Mouse (Mus musculus): ENCODE data around the gene Snapc3. TPM values are rescaled to one million over a fixed set of nuclear protein-coding genes. Genes with fewer than 3 reads are reported as not detected.

Snapc3 gene
- polyA plus RNA-seq, 1 experiment from 2014 or later, result 54.1 TPM

GRCm38 (mm10) chr4:83428845-83429244 is 11.3 kb downstream of the Snapc3 start:
- H3K27ac ChIP-seq (ENCODE audit: low read depth, low read length), result no peak overlapping the region
- no peaks in the 10 kb centered on the region for H3K27me3 ChIP-seq (replicated peaks; ENCODE audit: control insufficient read depth, insufficient read depth, low read length)
- ATAC-seq, result no peak
- peaks cover 18% of the 10 kb centered on the region for H3K36me3 ChIP-seq (ENCODE audit: control insufficient read depth, insufficient read depth, low read length)
- no peak overlapping the region for H3K4me2 ChIP-seq (ENCODE audit: low read length)
- no peaks in the 10 kb centered on the region for H3K9me3 ChIP-seq (ENCODE audit: control insufficient read depth, low read length)
- WGBS, result 94% methylated on average over 4 of the region's 4 CpGs
- H3K4me3 ChIP-seq (ENCODE audit: low read length), result no peak overlapping the region
- H3K4me1 ChIP-seq (ENCODE audit: control insufficient read depth, insufficient read depth, low read depth, low read length), result no peaks in the 10 kb centered on the region
- no peak overlapping the region for H3K9ac ChIP-seq (ENCODE audit: low read depth, low read length)

- no peaks in the 10 kb centered on the region for H3K9me3 ChIP-seq (ENCODE audit: control insufficient read depth, low read length)
- no peak overlapping the region for H3K4me2 ChIP-seq (ENCODE audit: low read length)
- no peaks in the 10 kb centered on the region for H3K4me1 ChIP-seq (ENCODE audit: control insufficient read depth, insufficient read depth, low read depth, low read length)
- H3K27ac ChIP-seq (ENCODE audit: low read depth, low read length), result no peak overlapping the region
- ATAC-seq, result no peak
- WGBS, result 87% methylated on average over 7 of the region's 7 CpGs
- H3K4me3 ChIP-seq (ENCODE audit: low read length), result no peak overlapping the region
- H3K27me3 ChIP-seq (replicated peaks; ENCODE audit: control insufficient read depth, insufficient read depth, low read length), result no peaks in the 10 kb centered on the region
- peaks cover 24% of the 10 kb centered on the region for H3K36me3 ChIP-seq (ENCODE audit: control insufficient read depth, insufficient read depth, low read length)
- no peak overlapping the region for H3K9ac ChIP-seq (ENCODE audit: low read depth, low read length)
These were observed 14.4 kb downstream of the Snapc3 start for GRCm38 (mm10) chr4:83431950-83432349.

GRCm38 (mm10) chr4:83432901-83433300 is 15.4 kb downstream of the Snapc3 start:
- H3K27ac ChIP-seq (ENCODE audit: low read depth, low read length), result no peak overlapping the region
- no peak overlapping the region for H3K4me3 ChIP-seq (ENCODE audit: low read length)
- no peak for ATAC-seq
- no peak overlapping the region for H3K4me2 ChIP-seq (ENCODE audit: low read length)
- H3K9ac ChIP-seq (ENCODE audit: low read depth, low read length), result no peak overlapping the region
- H3K9me3 ChIP-seq (ENCODE audit: control insufficient read depth, low read length), result no peaks in the 10 kb centered on the region
- H3K36me3 ChIP-seq (ENCODE audit: control insufficient read depth, insufficient read depth, low read length), result peaks cover 29% of the 10 kb centered on the region
- over 99% methylated on average over 6 of the region's 6 CpGs for WGBS
- H3K4me1 ChIP-seq (ENCODE audit: control insufficient read depth, insufficient read depth, low read depth, low read length), result no peaks in the 10 kb centered on the region
- no peaks in the 10 kb centered on the region for H3K27me3 ChIP-seq (replicated peaks; ENCODE audit: control insufficient read depth, insufficient read depth, low read length)

GRCm38 (mm10) chr4:83436375-83436774 is 18.9 kb downstream of the Snapc3 start:
- Histone ChIP-seq H3K27me3 (replicated peaks; ENCODE audit: control insufficient read depth, insufficient read depth, low read length) (no peaks in the 10 kb centered on the region), H3K9ac (ENCODE audit: low read depth, low read length) (no peak overlapping the region), H3K36me3 (ENCODE audit: control insufficient read depth, insufficient read depth, low read length) (peaks cover 19% of the 10 kb centered on the region), H3K4me2 (ENCODE audit: low read length) (no peak overlapping the region), H3K4me3 (ENCODE audit: low read length) (no peak overlapping the region), H3K4me1 (ENCODE audit: control insufficient read depth, insufficient read depth, low read depth, low read length) (no peaks in the 10 kb centered on the region), H3K27ac (ENCODE audit: low read depth, low read length) (no peak overlapping the region), H3K9me3 (ENCODE audit: control insufficient read depth, low read length) (no peaks in the 10 kb centered on the region)
- no peak for ATAC-seq
- WGBS, result 95% methylated on average over 8 of the region's 8 CpGs

GRCm38 (mm10) chr4:83438116-83438515 is 20.6 kb downstream of the Snapc3 start:
- Histone ChIP-seq H3K27ac (ENCODE audit: low read depth, low read length) (no peak overlapping the region), H3K4me2 (ENCODE audit: low read length) (no peak overlapping the region), H3K4me3 (ENCODE audit: low read length) (no peak overlapping the region), H3K27me3 (replicated peaks; ENCODE audit: control insufficient read depth, insufficient read depth, low read length) (no peaks in the 10 kb centered on the region), H3K9me3 (ENCODE audit: control insufficient read depth, low read length) (no peaks in the 10 kb centered on the region), H3K4me1 (ENCODE audit: control insufficient read depth, insufficient read depth, low read depth, low read length) (no peaks in the 10 kb centered on the region), H3K36me3 (ENCODE audit: control insufficient read depth, insufficient read depth, low read length) (peaks cover 26% of the 10 kb centered on the region), H3K9ac (ENCODE audit: low read depth, low read length) (no peak overlapping the region)
- ATAC-seq, result no peak

- Histone ChIP-seq H3K9me3 (ENCODE audit: control insufficient read depth, low read length) (no peaks in the 10 kb centered on the region), H3K4me1 (ENCODE audit: control insufficient read depth, insufficient read depth, low read depth, low read length) (no peaks in the 10 kb centered on the region), H3K27ac (ENCODE audit: low read depth, low read length) (no peak overlapping the region), H3K4me3 (ENCODE audit: low read length) (no peak overlapping the region), H3K27me3 (replicated peaks; ENCODE audit: control insufficient read depth, insufficient read depth, low read length) (no peaks in the 10 kb centered on the region), H3K9ac (ENCODE audit: low read depth, low read length) (no peak overlapping the region), H3K36me3 (ENCODE audit: control insufficient read depth, insufficient read depth, low read length) (peaks cover 26% of the 10 kb centered on the region), H3K4me2 (ENCODE audit: low read length) (no peak overlapping the region)
- no peak for ATAC-seq
- WGBS, result 46% methylated on average over 5 of the region's 5 CpGs
These were observed 21.5 kb downstream of the Snapc3 start for GRCm38 (mm10) chr4:83439045-83439444.

GRCm38 (mm10) chr4:83441050-83441449 is 23.5 kb downstream of the Snapc3 start:
- no peak for ATAC-seq
- Histone ChIP-seq H3K9me3 (ENCODE audit: control insufficient read depth, low read length) (no peaks in the 10 kb centered on the region), H3K9ac (ENCODE audit: low read depth, low read length) (no peak overlapping the region), H3K27me3 (replicated peaks; ENCODE audit: control insufficient read depth, insufficient read depth, low read length) (no peaks in the 10 kb centered on the region), H3K36me3 (ENCODE audit: control insufficient read depth, insufficient read depth, low read length) (peaks cover 20% of the 10 kb centered on the region), H3K4me3 (ENCODE audit: low read length) (no peak overlapping the region), H3K27ac (ENCODE audit: low read depth, low read length) (no peak overlapping the region), H3K4me2 (ENCODE audit: low read length) (no peak overlapping the region), H3K4me1 (ENCODE audit: control insufficient read depth, insufficient read depth, low read depth, low read length) (no peaks in the 10 kb centered on the region)
- WGBS, result 85% methylated on average over 4 of the region's 4 CpGs

- Histone ChIP-seq H3K36me3 (ENCODE audit: control insufficient read depth, insufficient read depth, low read length) (peaks cover 39% of the 10 kb centered on the region), H3K27ac (ENCODE audit: low read depth, low read length) (no peak overlapping the region), H3K27me3 (replicated peaks; ENCODE audit: control insufficient read depth, insufficient read depth, low read length) (no peaks in the 10 kb centered on the region), H3K4me2 (ENCODE audit: low read length) (no peak overlapping the region), H3K9ac (ENCODE audit: low read depth, low read length) (no peak overlapping the region), H3K4me3 (ENCODE audit: low read length) (no peak overlapping the region), H3K4me1 (ENCODE audit: control insufficient read depth, insufficient read depth, low read depth, low read length) (no peaks in the 10 kb centered on the region), H3K9me3 (ENCODE audit: control insufficient read depth, low read length) (no peaks in the 10 kb centered on the region)
- ATAC-seq, result no peak
- 85% methylated on average over 4 of the region's 4 CpGs for WGBS
These were observed 33.3 kb downstream of the Snapc3 start for GRCm38 (mm10) chr4:83450785-83451184.

GRCm38 (mm10) chr4:83460106-83460505 is 42.6 kb downstream of the Snapc3 start:
- ATAC-seq, result no peak
- no peaks in the 10 kb centered on the region for H3K4me1 ChIP-seq (ENCODE audit: control insufficient read depth, insufficient read depth, low read depth, low read length)
- WGBS, result 92% methylated on average over 5 of the region's 5 CpGs
- H3K4me2 ChIP-seq (ENCODE audit: low read length), result no peak overlapping the region
- H3K36me3 ChIP-seq (ENCODE audit: control insufficient read depth, insufficient read depth, low read length), result peaks cover 32% of the 10 kb centered on the region
- no peak overlapping the region for H3K27ac ChIP-seq (ENCODE audit: low read depth, low read length)
- no peaks in the 10 kb centered on the region for H3K9me3 ChIP-seq (ENCODE audit: control insufficient read depth, low read length)
- no peaks in the 10 kb centered on the region for H3K27me3 ChIP-seq (replicated peaks; ENCODE audit: control insufficient read depth, insufficient read depth, low read length)
- H3K4me3 ChIP-seq (ENCODE audit: low read length), result no peak overlapping the region
- H3K9ac ChIP-seq (ENCODE audit: low read depth, low read length), result no peak overlapping the region

GRCm38 (mm10) chr4:83464827-83465226 is 47.3 kb downstream of the Snapc3 start:
- H3K9me3 ChIP-seq (ENCODE audit: control insufficient read depth, low read length), result no peaks in the 10 kb centered on the region
- WGBS, result 96% methylated on average over 7 of the region's 7 CpGs
- no peak for ATAC-seq
- H3K36me3 ChIP-seq (ENCODE audit: control insufficient read depth, insufficient read depth, low read length), result peaks cover 29% of the 10 kb centered on the region
- no peak overlapping the region for H3K4me2 ChIP-seq (ENCODE audit: low read length)
- H3K4me3 ChIP-seq (ENCODE audit: low read length), result no peak overlapping the region
- H3K9ac ChIP-seq (ENCODE audit: low read depth, low read length), result no peak overlapping the region
- H3K27me3 ChIP-seq (replicated peaks; ENCODE audit: control insufficient read depth, insufficient read depth, low read length), result no peaks in the 10 kb centered on the region
- H3K27ac ChIP-seq (ENCODE audit: low read depth, low read length), result no peak overlapping the region
- H3K4me1 ChIP-seq (ENCODE audit: control insufficient read depth, insufficient read depth, low read depth, low read length), result peaks cover 3% of the 10 kb centered on the region; the same call in 1 of the 2 replicates

Measured in hindbrain, embryonic 16.5 days (tissue).